Mouse (Mus musculus): ENCODE data around the gene Alpk3.

DNA sequence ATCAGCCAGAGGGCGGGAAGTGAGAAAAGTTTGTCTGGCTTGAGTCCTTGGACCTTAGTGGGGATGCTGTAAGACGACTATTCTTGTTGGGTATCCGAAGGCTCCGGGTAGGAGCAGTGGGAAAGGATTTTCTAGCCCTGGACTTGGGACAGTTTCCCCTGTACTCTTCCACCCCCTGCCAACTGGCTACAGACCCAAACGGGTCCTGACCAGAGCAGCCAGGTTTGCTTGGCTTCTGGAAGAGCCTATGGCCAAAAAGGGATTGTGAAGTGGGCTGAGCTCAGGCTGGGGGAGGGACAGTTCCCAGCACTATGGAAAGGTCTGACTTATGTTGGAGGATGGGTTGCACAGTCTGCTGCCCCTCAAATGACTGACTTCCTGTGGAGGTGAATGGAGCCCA lies 2.0 kb downstream of the Alpk3 start:
- TF ChIP-seq GATA1 (IDR thresholded peaks at IDR 0.05; ENCODE audit: borderline replicate concordance, low read length) = no peak
- no peak for TF ChIP-seq FLI1 (IDR thresholded peaks at IDR 0.05; ENCODE audit: low read length)

Data from megakaryocyte, embryonic 14.5 days (primary cell).